Mouse (Mus musculus): ENCODE results near the gene Olfr835. TPM values are rescaled to one million over a fixed set of nuclear protein-coding genes. Genes with fewer than 3 reads are reported as not detected.

Olfr835 gene
- total RNA-seq (2021): not detected
- long read RNA-seq, experiment 1: 0 reads
- long read RNA-seq, experiment 2: 0 reads

DNA sequence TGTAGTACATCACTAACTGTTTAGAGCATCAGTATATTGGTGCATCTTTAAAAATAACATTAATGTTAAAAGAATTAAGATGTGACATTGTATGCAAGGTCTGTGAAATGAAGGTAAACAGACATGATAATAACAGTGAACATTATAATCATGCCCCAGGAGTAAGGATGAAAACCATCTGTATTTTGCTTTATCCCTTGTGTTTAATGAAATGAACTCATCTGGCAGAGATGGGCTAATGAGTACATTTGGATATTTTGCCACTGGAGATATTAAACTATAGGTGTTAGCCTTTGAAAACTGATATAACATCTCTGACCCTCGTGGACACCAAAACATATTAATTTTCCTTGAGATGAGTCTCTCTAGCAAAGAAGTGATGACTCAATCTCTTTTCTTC lies at the start of gene Olfr835:
TSS of gene Olfr835 (plus strand) at position 301 of the 400 bp plus-strand sequence.
- no peak for DNase-seq

DNA sequence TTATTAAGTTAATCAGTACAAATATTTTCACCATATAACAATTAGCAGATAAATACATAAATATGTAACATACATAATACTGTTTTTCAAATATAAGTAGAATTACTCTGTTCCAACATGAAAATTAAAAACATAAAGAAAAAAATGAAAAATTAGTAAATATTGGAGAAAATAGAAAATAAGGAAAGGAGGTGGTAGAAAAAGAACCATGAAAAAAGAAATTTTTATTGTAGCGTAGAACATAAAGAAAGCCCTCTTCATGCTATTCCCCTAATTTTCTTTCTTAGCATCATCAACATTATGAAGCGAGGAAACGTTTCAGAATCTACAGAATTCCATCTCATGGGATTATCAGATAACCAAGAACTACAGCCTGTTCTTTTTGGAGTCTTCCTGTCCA lies 44.8 kb upstream of the Olfr835 start, which contains the start of gene Olfr834:
TSS of gene Olfr834 (plus strand) at position 301 of the 400 bp plus-strand sequence.
- no peak for DNase-seq

DNA sequence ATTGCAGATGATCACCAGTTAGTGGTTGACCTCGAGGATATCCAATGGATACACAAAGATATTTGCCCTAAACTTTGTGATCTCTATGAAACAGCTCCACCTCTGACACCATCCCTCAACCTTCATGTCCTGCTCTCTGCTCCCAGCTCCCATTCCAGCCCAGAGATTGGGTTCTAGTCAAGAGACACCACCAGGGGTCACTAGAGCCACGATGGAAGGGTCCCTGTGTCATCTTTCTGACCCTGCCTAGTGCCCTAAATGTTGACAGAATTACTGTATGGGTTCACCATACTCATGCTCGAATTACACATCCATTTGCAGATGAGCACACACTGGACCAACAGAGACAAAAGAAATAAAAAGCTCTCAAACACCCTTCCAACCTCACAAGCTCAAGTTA lies 52.5 kb downstream of the Olfr835 start:
- no peak for DNase-seq

Other genes starting within 250 kb of the Olfr835 start
- not detected for gene Olfr828, start 213.2 kb upstream of the Olfr835 start, total RNA-seq (2021)
- gene Olfr829, start 177.8 kb upstream of the Olfr835 start, total RNA-seq (2021): not detected
- not detected for gene Olfr830, start 158.0 kb upstream of the Olfr835 start, total RNA-seq (2021)
- not detected for gene Olfr832, start 95.6 kb upstream of the Olfr835 start, total RNA-seq (2021)
- not detected for gene Olfr834, start 44.7 kb upstream of the Olfr835 start, total RNA-seq (2021)
- gene Olfr836, start 87.6 kb downstream of the Olfr835 start, total RNA-seq (2021): not detected
- gene Olfr837, start 103.6 kb downstream of the Olfr835 start, total RNA-seq (2021): not detected
- gene Olfr839-ps1, start 144.6 kb downstream of the Olfr835 start, total RNA-seq (2021): not detected
- not detected for gene Olfr843, start 219.3 kb downstream of the Olfr835 start, total RNA-seq (2021)

Data from gastrocnemius, postnatal 25 days (tissue).